Mouse (Mus musculus): Measurements from ENCODE around the gene Ptprn2.

- no peak for TF ChIP-seq CTCF (conservative IDR thresholded peaks at IDR 0.05 in 1 of 2, IDR thresholded peaks at IDR 0.05 in 1 of 2; ENCODE audit: low read depth in 2 of 2, low read length in 2 of 2)
- TF ChIP-seq NRF1 (IDR thresholded peaks at IDR 0.05; ENCODE audit: low read depth, low read length), result no peak
- TF ChIP-seq SMC3 (IDR thresholded peaks at IDR 0.05; ENCODE audit: low read depth, low read length), result no peak
- TF ChIP-seq BHLHE40 (IDR thresholded peaks at IDR 0.05; ENCODE audit: low read depth, low read length), result no peak
- TF ChIP-seq MYC (IDR thresholded peaks at IDR 0.05; ENCODE audit: low read depth, low read length), result no peak
- TF ChIP-seq POLR2A (IDR thresholded peaks at IDR 0.05; ENCODE audit: low read depth, low read length), result no peak
- TF ChIP-seq RCOR1 (conservative IDR thresholded peaks at IDR 0.05; ENCODE audit: low read depth, low read length), result no peak
- TF ChIP-seq EP300 (IDR thresholded peaks at IDR 0.05; ENCODE audit: low read length), result no peak
- TF ChIP-seq ZMIZ1 (IDR thresholded peaks at IDR 0.05; ENCODE audit: low read depth, low read length), result no peak
- TF ChIP-seq ZNF384 (IDR thresholded peaks at IDR 0.05; ENCODE audit: low read depth, low read length), result no peak
- TF ChIP-seq TBP (conservative IDR thresholded peaks at IDR 0.05; ENCODE audit: low read depth, low read length), result no peak
- TF ChIP-seq ZKSCAN1 (IDR thresholded peaks at IDR 0.05; ENCODE audit: borderline replicate concordance, low read depth, low read length), result no peak
Measured at GRCm38 (mm10) chr12:116887496-116888281, 402.2 kb downstream of the Ptprn2 start.
